Mouse (Mus musculus) kidney, postnatal 25 days (tissue): ENCODE measurements around the gene Rexo1.
"Not testable (repeated sequence)": the region's sequence is repeated elsewhere in the genome, so short reads cannot be mapped to it uniquely, and the experiment has no call there.

Source experiments
- DNase-seq, 2 experiments: peaks; one replicate each; pipeline ENCODE4 v3.0.0; 2021; ENCODE audit warnings: mixed read lengths in 2 of 2

The Rexo1 gene

DNA sequence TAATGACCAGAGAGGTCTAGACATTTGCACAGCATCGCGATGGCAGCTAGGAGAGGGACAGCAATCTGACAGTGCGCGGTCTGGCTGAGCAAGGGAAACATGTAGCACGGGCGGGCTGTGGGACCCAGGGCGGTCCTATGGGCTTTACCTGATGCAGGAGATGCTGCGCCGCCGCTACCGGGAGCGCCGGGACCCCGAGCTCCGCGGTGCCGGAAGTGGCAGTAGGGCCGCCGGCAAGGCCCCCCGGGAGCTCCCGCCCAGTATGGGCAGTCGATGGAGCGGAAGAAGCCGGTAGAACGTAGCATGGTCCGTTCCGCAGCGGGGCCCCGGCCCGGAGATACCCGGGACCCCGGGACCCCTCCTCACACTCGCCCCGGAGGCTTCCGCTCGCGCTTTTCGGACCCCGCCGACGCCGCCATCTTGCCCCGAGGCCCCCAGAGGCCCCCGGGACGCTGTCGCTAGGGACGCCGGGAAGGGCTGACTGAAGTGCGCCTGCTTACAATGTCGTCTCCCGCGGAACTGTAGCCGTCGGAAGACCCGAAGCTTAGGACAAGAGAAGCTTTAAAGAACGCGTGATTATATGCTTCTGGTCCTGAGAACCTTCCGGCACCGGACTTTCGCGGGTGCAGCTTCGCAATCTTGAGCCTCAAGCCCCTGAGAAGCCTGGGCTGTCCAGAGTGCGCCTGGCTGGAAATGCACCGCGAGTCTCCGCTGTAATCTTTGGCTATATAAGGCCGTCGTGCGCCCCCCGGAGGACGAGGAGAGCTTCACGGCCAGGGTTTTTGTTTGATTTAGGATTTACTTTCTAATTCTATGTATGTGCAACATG, at the start of gene Rexo1:
Gene Rexo1, minus strand, starts transcription at position 445 of the 829 bp plus-strand sequence.
- peak; percentile 96 to 97 for DNase-seq

DNA sequence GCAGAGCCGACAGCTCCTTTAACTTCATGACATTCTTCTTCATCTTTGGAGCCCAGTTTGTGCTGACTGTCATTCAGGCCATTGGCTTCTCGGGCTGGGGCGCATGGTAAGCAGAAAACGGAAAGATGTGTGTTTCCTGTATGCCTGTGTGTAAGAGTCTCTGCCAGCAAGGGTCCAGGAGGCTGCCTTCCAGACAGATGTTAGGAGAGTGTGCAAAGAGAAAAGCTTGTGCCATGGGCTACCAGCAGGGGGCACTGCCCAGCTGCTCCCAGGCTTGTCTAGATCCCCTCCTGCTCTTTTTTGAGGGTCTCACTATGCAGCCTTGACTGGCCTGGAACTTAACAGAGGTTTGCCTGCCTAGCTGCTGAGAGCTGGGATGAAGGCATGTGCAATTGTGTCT, 49.7 kb upstream of the Rexo1 start:
- peak; percentile 68 to 71 for DNase-seq

DNA sequence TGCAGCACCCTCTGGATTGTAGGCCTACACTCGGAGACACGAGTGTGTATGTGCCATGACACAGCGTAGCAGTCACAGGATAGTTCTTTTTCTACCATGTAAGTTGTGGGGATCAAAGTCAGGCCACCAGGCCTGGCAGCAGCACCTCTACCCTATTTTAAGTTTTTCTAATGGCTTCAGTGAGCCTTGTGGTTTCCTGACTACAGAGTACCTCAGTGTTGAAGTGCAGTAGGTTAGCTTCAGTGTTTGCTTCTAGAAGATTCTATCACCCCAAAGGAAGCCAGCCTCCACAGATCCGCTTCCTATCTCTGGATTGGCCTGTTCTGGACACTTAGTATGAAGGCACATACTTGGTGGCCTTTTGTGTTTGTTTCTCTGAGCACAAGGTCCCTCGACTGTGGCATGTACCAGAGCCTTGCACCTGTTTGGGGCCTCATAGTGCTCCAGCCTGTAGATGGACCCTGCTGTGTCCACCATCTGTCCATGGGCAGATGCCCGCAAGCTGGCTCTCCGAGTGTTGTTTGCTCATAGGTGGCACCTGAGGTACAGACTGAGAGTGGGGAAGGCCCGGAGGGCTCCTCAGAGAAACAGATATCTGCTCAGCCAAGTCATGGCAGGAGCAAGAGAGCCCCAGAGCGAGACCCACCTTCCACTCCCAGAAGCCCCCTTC, 48.9 kb upstream of the Rexo1 start:
- no peak for DNase-seq

DNA sequence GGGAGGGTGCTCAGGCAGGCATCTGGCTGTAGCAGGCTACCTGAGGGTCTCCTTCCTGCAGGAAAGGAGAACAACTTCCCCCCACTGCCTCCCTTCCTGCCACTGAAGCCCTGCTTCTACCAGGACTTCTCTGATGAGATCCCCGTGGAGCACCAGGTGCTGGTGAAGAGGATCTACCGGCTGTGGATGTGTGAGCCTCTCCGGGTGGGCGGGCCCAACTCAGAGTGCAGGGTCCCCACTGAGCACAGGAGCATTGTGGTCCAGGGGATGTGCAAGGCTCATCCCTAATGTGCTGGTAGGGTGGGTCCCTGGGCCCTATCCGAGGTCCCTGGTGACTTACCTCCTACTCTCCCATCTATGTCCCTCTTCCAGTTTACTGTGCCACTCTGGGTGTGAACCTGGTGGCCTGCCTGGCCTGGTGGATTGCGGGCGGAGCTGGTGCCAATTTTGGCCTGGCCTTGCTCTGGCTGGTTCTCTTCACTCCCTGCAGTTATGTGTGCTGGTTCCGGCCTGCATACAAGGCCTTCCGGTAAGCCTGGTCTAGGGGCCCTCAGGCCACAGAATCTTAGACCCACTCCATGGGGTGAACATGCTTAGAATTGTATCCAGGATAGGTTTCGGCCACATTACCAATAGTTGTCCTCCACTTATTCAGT, 48.0 kb upstream of the Rexo1 start:
- no peak for DNase-seq

DNA sequence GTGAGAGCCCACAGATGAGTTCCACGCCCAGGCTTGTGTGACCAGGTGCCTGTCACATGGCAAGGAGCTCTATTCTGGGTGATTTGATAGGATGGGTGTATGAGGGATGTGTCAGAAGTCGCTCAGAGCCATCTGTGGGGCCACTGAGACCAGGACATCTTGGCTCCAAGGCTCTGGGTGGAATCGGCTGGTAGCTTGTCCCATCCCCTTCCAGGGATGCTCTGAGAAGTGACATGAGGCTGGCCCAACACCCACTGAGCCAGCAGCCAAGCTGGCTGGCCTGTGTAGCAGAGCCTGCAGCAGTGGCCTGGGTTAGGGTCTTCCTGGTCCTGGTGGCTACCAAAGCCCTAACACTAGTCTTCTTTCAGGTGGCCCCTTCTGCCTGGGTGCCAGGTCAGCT, 47.1 kb upstream of the Rexo1 start:
- no peak for DNase-seq

DNA sequence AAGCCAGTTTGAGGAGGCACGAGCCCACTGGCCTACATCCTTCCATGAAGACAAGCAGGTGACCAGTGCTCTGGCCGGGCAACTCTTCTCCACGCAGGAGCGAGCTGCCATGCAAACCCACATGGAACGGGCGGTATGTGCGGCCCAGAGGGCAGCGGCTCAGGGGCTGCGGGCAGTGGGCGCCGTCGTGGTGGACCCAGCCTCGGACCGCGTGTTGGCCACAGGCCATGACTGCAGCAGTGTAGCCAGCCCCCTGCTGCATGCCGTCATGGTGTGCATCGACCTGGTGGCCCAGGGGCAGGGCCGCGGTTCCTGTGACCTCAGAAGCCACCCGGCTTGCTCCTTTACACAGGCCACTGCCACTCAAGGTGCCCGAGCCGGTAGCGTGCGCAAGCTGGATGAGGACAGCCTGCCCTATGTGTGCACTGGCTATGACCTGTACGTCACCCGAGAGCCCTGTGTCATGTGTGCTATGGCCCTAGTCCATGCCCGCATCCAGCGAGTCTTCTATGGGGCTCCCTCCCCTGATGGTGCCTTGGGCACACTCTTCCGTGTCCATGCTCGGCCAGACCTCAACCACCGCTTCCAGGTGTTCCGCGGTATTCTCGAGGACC, 45.5 kb upstream of the Rexo1 start:
- DNase-seq = peak in 1 of 2 experiments; percentile 32

DNA sequence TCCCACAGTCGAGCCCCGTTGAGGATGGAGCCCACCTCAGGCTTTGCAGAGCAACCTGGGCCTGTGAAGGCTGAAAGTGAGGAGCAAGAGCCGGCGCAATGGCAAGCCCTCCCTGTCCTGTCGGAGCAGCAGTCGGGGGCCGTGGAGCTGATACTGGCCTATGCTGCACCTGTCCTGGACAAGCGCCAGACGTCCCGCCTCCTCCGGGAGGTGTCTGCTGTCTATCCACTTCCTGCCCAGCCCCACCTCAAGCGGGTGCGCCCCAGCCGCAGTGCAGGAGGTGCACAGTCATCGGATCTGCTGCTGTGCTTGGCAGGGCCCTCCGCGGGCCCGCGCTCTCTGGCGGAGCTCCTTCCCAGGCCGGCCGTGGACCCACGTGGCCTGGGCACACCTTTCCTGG, 44.9 kb upstream of the Rexo1 start:
- DNase-seq = peak in 1 of 2 experiments; percentile 62

DNA sequence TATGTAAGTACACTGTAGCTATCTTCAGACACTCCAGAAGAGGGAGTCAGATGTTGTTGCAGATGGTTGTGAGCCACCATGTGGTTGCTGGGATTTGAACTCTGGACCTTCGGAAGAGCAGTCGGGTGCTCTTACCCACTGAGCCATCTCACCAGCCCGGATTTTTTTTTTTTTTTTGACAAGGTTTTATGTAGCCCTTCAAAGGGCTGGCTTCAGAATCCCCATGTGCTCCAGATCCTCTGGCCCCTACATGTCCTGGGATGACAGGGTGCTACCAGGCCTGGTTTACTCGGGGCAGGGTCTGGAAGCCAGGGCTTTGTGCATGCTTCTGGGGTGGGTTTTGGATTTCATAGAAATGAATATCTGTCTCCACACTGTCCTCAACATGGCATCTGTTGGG, 44.4 kb upstream of the Rexo1 start, which contains the start of gene Gm49322:
Gene Gm49322, plus strand, starts transcription at position 301 of the 400 bp plus-strand sequence.
- DNase-seq = not testable (repeated sequence)

DNA sequence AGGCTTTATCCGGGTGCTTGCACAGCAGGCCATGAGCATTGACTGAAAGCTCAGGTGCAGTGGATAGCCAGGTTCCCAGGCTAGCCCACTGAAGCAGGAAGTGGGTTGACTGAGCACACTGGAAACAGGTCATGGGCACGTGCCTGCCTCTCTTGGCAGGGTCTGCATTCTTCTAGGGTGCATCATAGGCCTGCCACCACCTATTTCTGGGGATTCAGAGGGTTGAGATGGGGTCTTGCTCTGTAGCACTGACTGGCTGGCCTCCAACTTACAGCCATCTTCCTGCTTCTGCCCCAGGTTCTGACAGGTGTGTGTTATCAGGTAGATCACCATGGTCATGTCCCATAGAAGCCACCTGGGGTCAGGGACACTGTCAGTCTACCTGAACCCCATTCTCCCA, 43.6 kb upstream of the Rexo1 start:
- no peak for DNase-seq

DNA sequence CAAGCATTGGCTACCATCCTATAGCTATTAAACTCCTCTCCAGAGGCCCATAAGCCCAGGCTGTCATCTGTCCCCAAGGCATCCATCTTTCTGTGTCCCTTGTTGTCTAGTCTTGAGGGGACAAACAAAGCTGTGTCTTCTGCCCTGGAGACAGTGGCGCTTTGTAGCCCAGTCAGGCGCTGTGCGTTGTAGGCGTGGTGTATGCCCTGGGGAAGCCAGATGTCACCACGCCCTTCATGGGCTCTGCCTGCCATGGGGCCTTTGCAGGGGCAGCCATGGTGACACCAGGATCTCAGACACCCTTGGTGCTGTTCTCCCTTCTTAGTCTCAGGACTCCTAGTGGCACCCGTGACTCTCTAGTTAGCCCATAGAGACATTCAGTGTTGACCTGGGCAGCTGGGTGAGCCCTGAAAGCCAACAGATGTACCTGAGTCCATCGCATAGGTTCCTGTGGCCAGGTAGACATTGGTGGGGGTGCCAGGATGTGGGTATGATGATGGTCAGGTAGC, 42.7 kb upstream of the Rexo1 start:
- no peak for DNase-seq

DNA sequence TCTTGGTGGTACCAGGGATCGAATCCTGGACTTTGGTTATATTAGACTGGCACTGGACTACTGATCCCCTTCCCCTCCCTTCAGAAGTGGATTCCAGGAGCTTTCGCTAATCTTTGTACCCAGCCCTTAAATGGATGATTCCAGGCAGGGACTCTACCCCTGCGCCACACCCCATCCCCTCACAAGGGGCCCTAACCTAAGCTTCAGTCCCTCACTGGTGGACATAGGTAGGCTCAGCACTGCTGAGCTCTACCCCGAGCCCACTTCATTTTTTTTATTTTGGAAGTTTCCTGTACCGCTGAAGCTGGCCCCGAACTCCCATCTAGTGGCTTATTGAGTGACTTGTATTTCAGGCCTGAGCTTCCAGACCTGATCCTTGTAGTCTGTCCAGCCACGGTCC, 42.0 kb upstream of the Rexo1 start:
- DNase-seq = no peak

DNA sequence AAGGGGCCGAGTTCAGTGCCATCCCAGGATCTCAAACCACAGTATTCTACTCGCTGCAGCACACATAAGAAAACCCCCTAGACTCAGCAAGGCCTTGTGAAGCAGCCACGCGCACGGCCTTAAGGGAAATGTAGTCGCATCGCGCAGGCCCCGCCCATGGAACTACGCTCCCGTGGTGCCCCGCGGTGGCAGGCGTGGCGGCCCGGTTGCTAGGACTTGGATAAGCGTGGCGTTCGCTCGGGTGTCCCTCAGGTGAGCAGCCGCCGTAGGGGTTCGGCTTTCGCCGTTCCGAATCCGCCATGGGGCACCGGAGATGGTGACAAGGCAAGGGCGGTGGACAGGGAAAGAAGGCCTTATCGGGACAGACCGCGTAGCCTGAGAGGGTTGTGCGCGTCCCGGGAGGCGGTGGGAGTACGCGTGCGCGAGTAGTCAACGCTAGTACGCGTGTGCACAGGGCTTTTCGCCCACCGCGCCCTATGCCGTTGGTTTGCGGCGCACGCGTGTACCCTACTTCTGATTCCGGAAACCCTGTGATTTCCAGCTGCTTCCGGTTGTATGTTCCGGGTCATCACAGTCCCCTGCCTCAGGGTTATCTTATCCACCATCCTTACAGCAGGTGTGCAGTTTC, 41.5 kb upstream of the Rexo1 start, which contains the start of the genes Scamp4 and Adat3:
Gene Scamp4, plus strand, starts transcription at position 175 of the 628 bp plus-strand sequence.
Gene Adat3, plus strand, starts transcription at position 183 of the 628 bp plus-strand sequence.
- DNase-seq = peak; percentile 96 to 97

DNA sequence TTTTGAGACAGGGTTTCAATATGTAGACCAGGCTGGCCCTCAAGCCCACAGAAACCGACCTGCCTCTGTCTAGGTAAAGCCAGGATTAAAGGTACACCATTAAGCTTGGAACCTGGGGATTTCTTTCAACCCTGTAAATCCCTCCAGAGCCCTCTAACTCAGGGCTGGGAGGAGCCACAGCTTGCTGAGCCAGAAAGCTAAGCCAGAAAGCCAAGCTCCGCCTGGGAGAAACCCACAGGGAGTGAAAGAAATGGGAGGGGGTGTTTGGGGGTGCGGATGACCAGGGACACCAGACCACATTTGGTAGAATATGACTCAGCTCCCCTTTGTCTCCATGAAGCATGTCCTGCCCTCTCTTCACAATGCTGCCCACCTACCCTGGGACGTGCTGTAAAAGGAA, 35.0 kb upstream of the Rexo1 start:
- peak in 1 of 2 experiments; percentile 18 for DNase-seq

DNA sequence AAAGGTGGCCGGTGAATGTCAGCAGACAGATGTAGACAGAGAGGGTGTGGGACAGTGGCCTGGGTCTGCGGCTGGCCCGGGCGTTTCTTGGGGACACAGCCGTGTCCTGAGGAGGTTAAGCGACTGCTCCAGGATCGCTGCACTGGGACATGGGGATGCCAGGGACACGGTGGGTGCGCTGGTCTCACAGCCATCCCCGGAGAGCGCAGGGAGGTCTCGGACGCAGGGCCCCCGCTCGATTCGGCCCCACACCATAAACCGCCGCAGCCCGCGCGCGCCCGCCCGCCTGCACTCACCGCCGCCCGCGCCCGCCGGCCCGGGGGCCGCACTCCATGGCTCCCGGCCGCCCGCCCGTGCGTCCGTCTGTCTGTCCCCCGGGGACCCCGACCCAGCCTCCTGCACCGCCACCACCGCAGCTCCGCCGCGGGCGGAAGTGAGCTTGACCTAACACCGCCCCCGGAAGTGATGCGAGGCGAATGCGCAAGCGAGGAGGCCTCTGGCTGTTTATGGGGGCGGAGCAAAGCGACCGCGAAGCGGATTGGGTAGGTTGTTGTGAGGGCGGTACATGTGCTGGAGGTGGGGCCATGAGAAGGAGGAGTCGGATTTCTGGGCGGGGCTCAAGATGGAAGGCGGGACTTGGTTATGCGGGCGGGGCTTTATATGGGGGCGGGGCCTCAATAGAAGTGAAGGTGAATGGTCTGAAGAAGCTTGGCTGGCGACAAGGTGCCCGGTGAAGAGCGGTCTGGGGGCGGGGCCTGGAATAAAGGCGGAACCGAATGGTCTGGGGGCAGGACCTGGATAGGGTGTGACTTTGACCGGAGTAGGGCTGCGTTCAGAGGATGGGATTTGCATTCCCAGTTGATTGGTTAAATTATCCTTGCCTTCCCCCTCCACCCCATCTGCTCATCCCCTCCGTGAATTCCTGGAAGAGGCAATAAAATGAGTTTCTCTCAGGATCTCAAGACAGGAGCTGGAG, 28.8 kb upstream of the Rexo1 start, which contains the start of gene Abhd17a:
Gene Abhd17a, minus strand, starts transcription at position 463 of the 976 bp plus-strand sequence.
- peak; percentile 99 for DNase-seq

DNA sequence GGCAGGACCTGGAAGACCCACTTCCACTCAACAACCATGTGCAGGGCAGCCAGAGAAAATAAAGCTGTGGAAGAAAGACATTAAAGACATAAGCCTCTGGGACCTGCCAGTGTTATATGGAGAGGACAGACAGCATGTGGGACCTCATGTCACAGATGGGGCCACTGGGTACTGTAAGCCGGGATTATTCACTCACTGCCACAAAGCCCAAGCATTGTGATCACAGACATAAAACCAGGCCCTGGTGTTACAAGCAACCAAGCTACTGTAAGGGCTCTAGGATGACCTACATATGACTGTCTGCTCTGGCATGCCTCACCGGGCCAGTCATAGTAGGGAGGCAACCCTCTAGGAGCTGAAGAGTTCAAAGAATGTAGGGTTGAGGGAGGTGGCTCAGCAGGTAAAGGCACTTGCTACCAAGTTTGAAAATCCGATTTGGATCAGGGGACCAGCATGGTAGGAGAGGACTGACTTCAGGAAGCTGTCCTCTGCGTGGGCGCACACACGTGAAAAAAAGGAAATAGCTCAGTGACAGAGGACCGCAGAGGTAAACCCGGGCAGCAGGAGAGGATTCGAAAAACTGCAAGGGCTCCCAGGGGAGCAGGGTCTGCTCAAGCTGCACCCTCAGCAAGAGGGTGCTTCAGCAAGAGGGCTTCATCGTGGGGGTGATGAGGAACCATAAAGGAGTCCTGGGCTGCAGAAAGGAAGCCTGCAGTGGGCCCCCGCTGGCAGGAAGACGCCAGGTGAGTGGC, 27.9 kb upstream of the Rexo1 start:
- peak in 1 of 2 experiments; percentile 37 for DNase-seq

DNA sequence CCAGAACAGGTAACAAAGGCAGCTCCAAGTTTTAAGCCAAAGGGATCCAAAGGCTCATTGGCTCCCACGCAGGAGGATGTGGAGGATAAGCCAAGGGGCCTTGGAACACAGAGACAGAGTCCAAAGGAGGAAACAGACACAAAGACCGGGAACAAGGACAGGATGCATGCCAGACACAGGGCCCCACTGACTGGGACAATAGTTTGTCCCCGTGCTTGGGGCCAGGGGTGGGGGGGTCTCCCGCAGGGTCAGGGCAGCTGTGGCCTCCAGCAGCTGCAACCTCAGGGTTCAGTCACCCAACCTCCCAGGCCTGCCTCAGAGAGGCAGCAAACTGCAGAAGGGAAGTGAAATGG, 25.9 kb upstream of the Rexo1 start:
- peak; percentile 59 to 84 for DNase-seq

DNA sequence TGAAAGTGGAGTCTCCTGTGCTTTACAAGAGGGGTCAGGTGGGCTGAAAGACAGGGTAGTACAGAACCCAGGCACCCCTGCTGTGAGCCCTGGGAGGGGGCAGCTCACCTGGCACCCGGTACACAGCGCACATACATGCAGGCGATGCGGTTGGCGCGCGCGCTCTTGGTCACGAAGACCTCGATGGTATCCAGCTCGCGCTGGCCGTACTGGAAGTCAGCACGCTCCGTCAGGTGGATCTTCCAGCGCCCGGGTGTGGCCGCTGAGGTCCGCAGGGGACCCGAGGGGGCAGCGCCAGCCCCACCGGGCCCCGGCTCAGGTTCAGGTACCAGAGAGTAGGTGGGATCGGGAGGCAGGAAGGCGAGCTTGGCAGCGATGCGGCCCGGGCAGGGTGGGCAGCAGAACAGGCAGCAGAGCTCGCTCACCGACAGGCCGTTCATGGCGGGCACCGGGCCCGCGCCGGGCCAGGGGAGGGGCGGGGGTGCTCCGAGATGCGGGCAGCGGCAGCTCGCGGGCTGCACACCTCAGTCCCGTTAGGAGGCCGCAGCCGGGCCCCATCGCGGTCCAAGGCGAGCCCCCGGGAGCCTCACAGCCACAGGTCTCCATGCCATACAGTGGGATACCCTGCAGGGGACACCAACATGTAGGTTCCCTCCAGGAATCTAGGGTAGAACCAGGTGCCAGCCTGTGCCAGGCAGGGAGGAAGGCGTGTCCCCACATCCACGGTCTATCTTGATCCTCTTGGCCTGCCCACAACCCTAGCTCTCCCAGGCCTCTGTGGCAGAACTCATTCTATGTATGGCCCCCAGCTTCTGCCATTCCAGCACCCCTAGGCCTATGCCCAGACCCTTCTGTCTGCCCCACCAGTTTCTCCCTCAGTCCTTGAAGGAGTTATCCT, 25.3 kb upstream of the Rexo1 start:
- no peak for DNase-seq

DNA sequence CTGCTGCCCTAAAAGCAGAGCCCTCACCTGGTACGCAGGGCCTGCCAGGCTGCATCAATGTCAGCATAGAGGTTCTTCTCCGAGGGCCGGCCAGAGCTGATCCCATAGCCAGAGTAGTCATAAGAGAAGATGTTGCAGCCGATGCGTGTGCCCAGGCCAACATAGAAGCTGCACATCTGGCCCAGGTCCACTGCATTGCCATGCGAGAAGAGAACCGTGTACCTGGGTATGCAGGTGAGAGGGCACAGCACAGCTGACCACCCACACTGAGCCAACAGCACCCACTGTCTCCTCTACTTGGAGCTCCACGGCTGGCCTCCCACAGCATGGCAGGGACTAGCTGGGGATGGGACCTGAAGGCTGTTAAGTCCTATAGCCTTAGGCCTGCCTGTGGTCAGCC, 24.2 kb upstream of the Rexo1 start:
- DNase-seq = no peak
